Mouse (Mus musculus) thymus, postnatal 14 days (tissue): ENCODE measurements around the gene Ier5.

Source experiments
- DNase-seq: peaks from one replicate; pipeline ENCODE4 v3.0.0; 2021

The Ier5 gene

DNA sequence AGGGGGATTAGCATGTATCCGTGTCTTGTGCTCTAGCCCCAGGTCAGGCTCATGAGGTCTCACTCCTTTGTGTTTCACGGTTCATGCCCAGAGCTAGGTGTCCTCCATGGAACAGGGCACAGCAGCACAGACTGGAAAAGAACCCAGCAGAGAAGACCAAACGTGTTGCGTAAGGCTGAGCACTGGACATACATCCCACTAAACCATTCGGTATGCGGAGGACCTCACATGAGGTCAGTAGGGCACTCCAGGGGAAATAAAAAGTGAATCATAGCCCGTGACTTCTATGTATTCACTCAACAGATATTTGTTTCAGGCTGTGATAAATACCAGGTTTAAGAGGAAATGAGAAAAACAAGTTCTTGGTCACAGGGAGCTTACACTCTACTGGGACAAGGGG, 23.6 kb downstream of the Ier5 start:
- DNase-seq = no peak

GRCm38 (mm10) chr1:155074856-155075255, 24.6 kb downstream of the Ier5 start:
- DNase-seq = no peak

DNA sequence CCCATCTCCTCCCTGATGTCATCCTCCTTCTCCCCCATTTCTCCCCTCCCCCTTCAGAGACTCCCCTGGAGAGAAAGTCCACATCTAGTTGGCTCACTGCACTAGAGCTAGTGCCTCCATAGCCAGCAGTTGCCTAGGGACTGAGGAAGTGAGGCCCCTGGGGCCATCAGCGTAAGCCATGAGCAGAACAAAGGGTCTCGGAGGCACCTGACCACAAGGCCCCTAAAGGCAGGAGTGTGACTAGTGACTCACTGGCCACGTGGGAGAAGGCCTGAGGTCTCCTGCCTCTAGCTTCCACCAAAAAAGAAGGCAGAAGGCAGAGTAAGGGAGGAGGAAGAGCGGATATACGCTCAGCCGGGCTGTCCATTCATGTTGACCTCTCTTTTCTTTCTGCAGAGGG, 25.5 kb downstream of the Ier5 start:
- no peak for DNase-seq

DNA sequence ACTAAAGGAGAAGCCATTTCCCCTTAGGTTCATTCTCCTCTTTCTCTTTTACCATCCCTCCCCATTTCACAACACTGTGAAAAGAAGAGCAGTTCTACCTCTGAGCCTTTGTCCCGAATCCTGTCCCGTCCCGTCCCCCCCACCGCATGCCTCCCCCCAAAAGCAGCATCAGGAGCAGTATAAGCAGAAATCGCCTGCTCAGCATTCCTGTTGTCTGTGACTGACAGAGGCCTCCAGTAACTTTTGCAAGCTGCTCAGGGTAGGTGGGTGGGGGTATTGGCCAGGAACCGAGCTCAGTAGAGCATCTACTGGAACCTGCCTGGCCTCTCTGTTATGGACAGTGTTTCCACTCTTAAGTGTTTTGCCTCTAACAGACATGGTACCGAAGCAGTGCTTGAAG, 26.3 kb downstream of the Ier5 start:
- no peak for DNase-seq

GRCm38 (mm10) chr1:155071287-155071876, 28.1 kb downstream of the Ier5 start:
- no peak for DNase-seq

DNA sequence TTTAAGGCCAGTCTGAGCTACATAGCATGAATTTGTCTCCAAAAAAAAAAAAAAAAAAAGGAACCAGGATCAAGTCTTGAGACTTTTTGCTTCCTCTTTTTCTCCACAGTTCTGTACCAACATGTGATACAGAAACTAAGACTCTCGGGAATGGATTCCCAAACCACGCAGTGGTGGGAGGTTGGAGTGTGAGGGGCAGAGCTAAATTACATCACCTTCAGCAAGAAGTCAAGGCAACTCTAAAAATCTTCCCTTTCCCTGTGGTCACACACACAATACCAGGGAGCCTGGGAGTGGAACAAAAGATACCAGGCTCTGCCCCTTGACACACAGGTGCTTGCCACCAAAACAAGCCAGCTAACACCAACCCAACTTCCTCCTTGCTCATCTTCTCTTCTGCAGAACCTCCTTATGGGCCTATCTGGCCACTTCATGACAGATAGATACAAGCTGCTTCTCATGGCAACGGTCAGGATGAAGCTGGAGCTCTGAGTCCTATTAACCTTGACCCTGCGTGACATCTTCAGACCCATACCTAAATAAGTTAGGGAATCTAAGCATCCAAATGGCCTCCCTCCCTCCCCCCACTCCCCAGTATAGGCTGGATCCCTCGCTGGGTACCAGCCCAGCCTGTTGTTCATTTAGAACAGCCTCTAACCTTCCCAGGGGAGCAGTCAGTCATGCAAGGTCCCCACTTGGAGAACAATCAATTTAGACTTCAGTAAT, 28.7 kb downstream of the Ier5 start:
- DNase-seq = no peak

- DNase-seq = no peak
These were observed 29.7 kb downstream of the Ier5 start for GRCm38 (mm10) chr1:155069696-155070095.

DNA sequence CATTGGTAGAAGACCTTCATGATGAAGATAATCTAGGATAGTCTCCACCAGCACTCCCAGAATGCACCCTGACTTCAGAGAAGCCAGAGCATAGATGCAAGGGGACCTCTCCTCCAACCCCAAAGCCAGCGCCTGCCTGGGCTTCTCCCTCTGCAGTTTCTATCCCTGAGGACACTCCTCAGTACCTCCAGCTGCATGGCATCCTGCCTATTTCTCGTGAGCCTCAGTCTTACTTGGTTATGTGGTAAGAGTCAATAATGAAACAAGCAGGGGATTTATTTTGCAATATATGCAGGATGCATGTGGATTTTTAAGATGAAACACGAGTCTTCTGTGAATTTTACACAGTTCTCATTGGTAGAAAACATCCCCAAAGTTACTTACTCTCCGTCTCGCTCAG, 33.2 kb downstream of the Ier5 start:
- no peak for DNase-seq

DNA sequence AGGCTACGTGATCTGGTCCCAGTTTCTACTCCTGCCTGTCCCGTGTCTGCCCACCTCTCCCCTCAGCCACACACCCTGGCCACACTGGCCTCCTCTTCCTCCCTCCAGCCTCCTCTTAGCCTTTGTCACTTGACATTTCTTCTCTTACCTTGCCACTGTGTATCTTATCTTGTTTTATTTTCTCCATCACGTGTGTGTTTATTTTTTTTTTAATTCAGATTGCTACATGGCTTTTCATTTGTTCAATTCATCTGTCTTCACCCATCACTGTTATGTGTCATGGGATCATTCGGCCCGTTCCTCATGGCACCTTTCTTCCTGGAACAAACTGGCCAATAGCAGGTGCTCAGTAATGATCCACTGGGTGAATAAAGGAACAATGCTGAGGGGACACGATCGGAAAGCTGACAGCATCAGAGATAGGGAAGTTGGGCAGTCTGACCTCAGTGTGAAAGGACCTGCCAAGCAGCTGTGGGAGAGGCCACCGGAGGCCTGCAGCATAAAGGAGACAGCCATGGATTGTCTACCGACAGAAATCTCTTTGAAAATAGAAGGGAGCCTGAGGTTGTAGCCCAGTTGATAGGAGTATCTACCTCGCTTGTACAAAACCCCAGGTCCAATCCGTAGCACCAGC, 34.3 kb downstream of the Ier5 start:
- no peak for DNase-seq

GRCm38 (mm10) chr1:155064649-155065048, 34.8 kb downstream of the Ier5 start:
- DNase-seq = no peak

DNA sequence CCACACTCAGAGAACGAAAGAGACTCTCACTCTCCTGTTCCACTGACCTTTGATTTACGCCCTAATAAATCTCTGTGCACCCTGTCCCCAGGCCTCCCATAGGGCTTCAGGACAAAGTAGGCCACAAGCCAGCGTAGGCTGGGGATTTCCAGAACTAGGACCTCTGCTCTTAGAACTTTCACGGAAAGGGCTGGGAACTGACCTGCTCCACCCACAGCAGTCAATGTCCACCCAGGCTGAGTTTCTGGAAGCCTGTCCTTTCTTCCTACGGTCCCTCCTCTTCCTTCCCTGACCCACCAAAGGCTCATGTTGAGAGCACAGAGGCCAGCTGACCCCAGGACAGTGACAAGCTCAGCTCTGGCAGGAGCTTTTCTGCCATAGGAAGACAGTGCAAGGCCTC, 35.3 kb downstream of the Ier5 start:
- no peak for DNase-seq

- no peak for DNase-seq
These were observed 36.5 kb downstream of the Ier5 start for GRCm38 (mm10) chr1:155062963-155063362.

GRCm38 (mm10) chr1:155062057-155062456, 37.4 kb downstream of the Ier5 start:
- no peak for DNase-seq

DNA sequence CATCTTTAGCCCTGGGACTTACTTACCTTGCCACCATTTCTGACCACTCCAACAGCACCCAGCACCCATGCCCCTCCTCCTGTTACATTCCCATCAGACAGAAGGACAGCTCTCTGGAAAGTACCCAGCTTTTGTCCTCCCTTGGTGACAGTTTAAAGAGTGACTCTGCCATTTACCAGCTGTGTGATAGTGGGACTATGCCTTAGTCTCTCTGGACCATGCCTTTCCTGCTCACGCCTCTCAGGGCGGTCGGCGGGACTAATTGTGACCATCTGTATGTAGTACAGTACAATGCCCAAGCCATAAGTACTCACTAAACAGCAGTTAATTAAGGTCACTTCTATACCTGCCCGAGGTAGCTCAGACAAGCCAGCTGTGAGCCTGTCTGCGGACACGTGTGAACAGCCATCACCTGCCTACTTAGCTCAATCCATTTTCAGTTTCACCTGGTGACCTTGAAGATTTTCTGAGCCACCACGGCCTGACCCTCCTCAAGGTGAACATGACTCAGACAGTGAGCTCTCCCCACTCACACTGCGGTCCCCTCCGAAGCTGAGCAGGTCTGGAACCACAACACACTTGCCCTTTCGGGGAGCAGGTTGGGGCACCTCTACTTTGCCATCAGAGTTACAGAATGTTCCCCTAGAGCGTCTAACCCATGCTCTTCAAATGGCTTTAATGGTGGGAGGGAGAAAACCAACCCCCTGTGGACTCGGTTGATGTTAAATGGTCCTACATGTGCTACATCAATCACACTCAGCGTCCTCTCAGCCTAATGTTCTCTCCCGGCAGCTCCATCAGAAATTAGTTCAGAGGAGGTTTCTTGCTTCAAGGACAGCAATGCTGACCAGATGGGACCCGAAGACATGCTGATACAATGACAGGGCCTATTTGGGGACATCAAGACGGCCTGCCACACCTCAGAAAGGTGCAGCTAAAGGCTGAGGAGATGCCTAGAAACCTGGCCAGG, 38.3 kb downstream of the Ier5 start:
- no peak for DNase-seq

GRCm38 (mm10) chr1:155060261-155060660, 39.2 kb downstream of the Ier5 start:
- no peak for DNase-seq

DNA sequence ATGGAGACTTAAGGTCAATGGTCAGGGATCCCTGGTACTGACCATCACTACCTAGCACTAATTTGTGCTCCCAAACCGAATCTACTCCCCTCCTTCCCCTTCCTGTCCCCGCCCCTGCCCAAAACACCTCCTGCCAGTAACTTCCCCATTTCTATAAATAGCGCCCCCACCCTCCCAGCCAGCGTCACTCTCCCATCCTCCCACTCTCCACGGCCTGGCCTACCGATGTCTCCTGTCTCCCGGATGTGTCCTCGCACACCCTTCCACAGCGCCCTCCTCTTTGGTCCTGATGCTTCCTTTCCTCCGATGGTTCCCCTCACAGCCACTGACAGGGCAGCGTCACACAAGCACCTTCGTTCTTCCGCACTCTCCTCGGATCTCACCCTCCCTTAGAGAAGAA, 39.9 kb downstream of the Ier5 start:
- DNase-seq = peak; percentile 81

- DNase-seq = no peak
These were observed 41.1 kb downstream of the Ier5 start for GRCm38 (mm10) chr1:155058099-155059012.

GRCm38 (mm10) chr1:155056166-155056565, 43.3 kb downstream of the Ier5 start:
- DNase-seq = no peak

- DNase-seq = no peak
These were observed 44.4 kb downstream of the Ier5 start for GRCm38 (mm10) chr1:155055041-155055440.

DNA sequence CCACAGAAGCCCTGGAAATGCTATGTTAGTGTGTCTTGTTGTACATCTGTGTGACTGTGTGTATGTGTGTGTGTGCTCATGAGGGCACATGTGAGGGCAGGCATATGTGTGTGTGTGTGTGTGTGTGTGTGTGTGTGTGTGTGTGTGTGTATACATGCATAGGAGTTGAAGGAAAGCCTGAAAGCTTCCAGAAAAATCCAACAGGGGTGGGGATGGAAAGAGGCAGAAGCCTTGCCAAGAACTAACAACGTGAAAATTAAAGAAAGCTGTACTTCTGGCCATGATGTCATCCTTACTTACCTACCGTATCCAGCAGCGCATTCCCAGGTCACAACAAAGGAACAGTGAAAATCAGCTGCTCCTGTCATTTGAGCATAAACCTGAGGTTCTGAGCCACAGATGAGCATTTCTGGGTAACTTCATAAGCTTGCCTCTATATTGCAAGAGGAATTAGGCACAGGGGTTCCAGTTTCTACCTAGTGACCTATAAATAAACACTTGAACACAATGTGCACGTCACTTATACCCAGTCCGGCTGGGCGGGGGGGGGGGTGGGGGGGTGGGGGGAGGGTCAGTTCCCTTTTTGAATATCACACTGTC, 45.0 kb downstream of the Ier5 start:
- no peak for DNase-seq

DNA sequence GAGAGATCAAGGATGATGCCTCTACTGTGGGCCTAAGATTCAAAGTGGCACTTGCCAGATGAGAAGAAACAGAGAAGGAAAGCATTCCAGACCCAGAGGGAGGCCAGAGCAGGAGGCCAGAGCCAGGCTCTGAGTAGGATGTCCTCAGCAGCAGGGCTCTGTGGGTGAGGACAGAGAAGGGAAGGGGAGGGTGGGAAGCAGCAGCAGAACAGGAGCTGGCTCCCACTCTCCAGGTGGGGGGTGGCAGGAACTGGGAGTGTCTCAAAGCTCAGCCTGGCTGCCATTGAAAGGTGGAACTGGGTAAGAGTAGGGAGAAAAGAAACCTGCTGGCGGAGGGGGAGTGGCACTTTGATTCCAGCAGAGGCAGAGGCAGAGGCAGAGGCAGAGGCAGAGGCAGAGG, 46.1 kb downstream of the Ier5 start:
- no peak for DNase-seq

DNA sequence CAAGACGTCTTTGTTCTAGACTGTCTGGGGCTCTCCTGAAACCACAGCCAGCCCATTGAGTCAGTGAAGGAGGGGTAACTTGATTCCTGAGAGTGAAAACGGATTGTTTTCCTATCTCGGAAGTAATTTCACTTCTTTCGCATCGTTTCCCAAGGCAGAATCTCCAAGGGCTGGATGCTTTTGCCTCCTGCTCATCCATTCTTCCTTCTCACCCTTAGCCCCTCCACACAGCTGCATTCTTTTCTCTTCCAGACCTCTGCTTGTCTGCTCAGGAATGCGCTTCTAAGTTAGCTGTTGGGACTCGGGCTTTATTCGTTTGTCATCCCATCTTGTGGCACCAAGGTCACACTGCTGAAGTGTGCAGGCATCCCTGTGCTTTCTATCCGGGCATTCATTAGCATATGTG, 46.7 kb downstream of the Ier5 start:
- no peak for DNase-seq
